Mouse (Mus musculus): Measurements from ENCODE around the gene AI467606.
"Not testable (repeated sequence)": the region's sequence is repeated elsewhere in the genome, so short reads cannot be mapped to it uniquely, and the experiment has no call there.

The AI467606 gene

DNA sequence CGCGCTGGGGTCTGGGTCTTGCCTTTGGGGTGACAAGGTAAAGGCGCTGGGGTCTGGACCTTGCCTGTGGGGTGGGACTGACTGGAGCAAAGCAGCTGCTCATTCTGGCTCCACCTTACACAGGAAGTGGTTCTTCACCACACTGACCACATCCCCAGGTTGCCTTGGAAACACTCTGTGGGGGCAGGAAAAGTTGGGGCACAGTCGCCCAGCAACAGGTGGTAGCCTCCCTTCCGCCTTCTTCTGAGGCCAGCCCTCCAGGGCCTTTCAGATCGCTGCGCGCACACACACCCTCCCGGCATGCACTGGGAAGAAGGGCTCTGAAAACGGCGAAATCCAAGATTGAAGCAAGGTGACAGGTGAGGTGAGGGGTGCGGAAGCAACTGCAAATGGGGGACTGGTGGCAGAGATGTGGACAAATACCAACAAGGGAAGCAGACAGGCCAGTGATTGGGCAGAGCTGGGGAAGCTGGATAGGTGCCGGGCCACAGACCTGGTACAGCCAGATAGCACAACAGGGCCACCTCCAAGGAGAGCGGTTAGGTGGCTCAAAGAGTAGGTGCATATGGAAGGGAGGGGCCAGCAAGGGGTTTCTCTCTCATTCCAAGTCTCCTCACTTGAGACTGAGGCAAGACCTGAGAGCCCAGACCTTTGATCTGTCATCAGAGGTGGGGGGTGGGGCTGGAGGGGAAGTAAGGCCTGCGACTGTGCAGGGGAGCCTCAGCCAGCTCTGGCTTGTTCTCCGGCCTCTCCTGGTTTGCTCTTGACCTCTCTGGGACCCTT lies at the start of gene AI467606:
Gene AI467606 (plus strand): TSS at position 246 of the 783 bp plus-strand sequence.
- DNase-seq (ENCODE audit: low spot score), result peak; percentile 78

DNA sequence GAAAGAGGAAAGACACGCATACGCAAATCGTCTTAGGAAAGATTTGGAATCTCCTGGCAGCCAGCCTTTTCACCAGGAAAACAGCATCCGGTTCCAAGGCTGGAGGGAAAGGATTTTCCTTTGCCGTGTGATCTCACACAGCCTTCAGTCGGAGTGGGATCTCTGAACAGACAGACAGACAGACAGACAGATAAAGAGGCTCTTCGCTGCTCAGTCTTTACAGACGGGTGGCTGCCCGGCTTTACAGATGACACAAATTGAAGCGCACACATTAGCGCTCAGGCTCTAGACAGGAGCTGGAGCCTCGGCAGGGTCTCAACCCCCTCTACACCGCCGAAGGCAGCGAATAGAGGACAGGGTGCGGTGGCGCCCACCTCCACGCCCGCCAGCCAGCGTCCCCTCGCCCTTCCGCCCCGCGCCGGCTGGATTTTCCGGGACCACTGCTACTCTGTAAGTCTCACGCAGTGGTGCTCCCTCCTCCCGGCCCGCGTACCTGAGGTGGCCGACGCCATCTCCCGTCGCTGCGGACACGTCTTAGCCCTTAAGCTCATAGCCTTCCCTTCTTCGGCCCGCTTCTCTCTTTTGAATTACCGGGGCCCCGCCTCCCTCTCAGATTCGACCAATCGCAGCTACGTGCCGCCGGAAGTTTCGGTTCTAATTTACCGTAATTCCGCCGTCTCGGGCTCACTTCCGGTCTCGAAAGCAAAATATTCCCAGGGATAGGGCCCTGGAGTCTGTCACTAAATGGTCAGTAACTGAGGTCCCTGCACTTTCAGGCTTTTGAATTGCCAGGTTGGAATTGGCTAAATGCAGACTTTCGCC lies 49.1 kb upstream of the AI467606 start, which contains the start of gene Kif22:
Gene Kif22 (minus strand): TSS at position 621 of the 822 bp plus-strand sequence.
- DNase-seq (ENCODE audit: low spot score), result peak; percentile 90

DNA sequence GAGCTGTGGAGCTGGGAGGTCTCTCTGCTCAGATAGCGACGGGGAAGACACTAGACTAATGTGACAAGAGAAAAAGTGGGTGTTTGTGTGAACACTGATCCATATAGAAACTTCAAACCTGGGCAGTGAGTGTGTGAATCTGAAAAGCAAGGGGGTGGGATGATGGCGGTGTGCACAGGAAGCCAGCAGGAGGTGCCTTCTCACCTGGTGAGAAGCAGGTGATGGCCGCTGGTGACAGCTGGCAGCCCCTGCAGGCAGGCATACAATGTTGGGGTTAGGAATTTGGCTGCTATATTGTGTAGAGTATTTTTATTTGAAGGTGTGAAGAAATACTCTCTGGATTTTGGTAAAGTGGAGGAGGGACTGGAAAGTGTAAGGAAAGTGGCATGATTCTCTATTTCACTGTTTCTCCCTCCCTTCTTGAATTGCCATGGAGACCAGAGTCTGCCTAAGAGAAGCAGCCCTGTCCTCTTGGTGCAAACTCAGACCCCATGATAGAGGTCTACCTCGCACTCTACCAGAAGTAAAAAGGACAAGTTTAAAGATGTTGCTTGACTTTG lies 36.1 kb upstream of the AI467606 start:
- DNase-seq (ENCODE audit: low spot score), result no peak

DNA sequence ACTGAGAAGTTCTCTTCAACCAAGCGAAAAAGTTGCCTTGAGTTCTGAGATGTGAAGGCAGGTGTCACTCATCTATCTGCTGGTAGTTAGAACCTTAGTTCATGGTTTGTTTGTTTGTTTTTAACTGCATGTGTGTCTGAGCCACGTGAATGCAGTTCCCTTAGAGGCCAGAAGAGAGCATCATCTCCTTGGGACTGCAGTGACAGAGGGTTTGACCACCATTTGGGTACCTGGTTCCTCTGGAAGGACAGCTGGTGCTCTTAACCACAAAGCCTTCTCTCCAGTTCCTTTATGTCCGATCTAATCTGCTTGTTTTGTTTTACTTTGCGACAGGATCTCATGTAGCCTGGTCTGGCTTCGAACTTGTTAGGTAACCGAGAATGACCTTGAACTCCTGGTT lies 25.6 kb upstream of the AI467606 start:
- no peak for DNase-seq (ENCODE audit: low spot score)

DNA sequence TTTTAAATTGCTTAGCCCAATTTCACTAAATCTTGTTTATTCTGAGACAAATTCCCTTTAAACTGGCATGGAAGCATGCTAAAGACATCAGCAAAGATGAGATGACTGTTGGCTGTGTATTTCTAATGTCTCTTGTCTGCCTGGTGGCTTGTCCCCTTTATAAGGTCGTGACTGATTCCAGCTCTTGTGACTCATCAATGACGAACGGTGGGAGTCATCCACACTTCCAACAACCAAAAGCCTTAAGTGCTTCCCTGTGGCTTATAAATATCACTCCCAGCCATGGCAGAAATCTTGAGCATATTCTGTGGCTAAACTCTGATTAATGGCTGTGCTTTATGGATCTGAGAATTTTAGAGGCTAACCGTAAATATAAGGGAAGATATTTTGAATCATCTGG lies 24.8 kb upstream of the AI467606 start:
- DNase-seq (ENCODE audit: low spot score), result no peak

DNA sequence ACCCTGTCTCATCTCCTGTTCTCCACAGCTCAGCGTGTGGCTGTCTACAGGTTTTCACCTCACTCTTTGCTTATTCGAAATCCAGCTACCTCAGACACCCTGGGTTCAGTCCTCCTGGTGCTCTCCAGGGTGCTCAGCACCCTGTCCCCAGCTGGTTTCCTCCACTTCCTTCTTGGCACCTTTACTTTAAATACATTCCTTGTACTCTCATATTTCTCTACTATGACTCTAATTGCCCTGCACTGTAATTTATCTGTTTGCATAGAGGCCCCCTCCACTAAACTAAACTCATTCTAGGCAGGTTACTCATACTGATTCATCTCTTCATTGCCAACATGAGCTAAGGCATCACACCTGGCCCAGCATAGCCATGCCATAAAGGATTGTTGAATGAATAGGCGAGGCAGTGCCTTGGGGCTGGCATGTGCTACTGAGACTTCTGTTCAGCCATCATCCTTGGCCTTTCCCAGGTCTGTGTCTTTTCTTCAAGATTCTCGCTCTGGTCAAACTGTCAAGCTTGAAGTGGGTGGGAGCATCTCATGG lies 20.2 kb upstream of the AI467606 start:
- DNase-seq (ENCODE audit: low spot score), result no peak

DNA sequence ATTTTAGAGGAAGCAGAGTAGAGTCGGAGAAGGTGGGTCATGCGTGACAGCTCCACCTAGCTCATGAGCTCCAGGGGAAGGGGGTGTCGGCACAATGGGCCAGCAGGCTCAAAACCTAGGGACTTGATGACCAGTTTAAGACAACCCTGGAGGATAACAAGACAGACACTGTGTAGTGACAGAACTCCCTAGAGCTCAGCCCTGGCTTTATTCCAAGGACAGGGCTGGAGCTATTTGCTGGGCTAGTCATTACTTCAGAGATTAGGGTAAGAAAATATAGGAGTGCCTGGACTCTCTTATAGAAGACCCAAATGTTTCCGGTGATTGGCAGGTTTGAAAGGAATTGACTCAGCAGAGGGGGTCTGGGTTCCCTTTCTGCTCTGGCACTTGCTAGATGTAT lies 17.9 kb upstream of the AI467606 start:
- DNase-seq (ENCODE audit: low spot score), result no peak

DNA sequence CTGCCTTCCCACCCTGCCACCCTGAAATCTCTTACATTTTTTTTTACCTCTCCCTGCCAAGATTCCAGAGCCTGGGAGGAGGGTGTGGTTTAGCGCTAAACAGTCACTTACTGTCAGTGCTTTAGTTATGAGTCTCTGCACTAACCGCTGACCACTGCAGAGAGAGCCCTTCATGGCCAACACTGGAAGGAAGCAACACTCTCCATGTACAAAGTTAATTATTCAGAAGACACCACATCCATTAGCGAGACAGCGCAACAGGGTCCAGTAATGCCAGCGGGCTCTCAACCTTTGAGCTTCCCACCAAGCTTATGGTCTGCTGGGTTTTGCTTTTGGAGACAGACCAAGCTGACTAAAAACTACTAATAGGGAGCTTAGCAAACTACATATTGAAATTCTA lies 15.0 kb upstream of the AI467606 start:
- DNase-seq (ENCODE audit: low spot score), result no peak

DNA sequence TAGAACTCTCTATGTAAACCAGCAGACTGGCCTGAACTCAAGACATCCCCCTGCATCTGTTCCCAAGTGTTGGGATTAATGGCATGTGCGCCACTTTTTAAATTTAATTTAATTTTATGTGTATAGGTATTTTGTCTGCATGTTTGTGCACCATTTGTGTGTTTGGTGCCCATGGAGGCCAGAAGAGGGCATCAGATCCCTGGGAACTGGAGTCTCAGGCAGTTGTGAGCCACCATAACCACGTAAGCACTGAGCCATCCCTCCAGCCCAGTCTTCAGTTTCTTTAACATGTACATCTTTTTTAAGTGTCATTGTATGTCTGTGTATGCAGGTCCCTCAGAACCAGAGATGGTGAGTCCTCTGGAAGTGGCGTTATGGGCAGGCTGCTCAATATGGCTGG lies 13.5 kb upstream of the AI467606 start:
- DNase-seq (ENCODE audit: low spot score), result peak; percentile 18

DNA sequence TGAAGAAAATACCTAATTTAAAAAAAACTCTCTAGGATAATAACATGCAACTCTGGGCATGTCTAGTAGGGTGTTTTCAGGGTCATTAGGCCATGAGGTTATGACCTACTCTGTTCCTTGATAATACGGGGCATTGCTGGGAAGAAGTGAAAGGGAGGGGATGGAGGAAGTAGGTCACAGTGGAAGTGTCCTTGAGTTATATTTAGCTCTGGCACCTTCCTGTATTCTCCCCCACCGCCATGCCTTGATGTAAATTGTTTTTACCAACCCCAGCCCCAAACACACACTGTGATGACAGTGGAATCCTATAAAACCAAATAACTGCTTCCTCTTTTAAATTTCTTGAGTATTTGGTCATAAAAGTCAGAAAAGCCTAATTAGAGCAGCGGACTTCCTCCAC lies 11.1 kb upstream of the AI467606 start:
- DNase-seq (ENCODE audit: low spot score), result no peak

DNA sequence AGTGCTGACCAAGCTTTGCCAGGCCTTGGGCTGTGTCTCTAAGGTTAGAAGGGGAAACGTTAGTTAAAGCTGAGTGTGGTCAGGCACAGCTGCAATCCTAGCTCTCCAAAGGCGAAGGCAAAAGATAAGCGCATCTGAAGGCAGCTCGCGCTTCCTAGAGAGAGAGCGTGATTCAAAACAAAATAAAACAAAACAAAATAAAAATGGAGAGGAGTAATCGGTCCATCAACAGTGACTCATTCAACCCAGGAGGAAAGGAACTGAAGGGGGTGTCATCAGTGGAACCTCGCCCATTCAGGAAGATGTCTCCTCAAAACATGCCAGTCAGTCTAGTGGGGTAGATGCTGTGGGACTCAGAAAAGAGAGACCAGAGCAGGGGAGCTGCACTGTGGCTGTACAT lies 8.9 kb upstream of the AI467606 start:
- DNase-seq (ENCODE audit: low spot score), result no peak

DNA sequence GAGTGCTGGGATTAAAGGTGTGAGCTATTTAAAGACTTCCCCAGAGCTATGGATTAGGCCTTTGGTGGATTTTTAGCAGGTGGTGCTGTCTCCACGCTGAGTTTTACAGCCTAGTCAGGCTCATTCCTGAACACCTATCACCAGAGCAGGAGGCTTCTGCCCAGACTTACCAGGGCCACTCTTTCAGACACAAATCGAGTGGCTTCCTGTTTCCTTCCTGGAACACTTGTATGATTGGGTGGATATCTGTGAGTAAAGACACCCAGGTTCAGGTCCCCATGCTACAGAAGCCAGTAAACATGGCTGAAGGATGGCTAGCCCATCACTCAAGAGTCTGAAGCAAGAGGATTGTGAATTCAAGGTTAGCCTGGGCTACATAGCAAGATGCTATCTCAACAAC lies 8.2 kb upstream of the AI467606 start:
- DNase-seq (ENCODE audit: low spot score), result no peak

DNA sequence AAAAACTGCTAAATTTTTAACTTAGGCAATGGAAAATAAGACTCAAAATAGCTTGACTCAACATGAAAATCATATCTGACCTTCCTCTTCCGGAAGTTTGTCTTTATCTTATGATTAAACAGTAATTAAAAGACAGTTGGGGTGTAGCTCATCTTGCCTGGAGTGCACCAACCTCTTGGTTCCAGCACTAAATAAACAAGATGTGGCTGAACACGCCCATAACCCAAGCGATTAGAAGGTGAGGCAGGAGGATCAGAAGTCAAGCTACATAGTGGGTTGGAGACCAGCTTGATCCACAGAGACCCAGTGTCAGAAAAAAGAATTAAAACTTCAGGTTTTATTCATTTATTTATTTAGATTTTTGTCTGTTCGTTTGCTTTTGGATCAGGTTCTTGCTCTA lies 7.5 kb upstream of the AI467606 start:
- no peak for DNase-seq (ENCODE audit: low spot score)

DNA sequence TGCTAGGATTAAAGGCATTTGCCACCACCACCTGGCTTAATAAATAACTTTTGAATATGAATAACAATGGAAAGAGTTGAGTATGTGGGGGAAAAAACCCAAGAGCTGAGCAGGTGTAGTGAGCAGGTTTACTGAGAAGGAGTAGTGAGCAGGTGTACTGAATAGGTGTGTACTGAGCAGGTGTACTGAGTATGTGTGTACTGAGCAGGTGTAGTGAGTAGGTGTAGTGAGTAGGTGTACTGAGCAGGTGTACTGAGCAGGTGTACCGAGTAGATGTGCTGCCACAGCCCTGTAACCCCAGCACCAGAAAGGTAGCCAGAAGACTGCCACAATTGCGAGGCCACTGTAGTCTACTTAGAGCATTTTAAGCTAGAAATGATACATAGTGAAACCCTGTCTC lies 6.4 kb upstream of the AI467606 start:
- no peak for DNase-seq (ENCODE audit: low spot score)

DNA sequence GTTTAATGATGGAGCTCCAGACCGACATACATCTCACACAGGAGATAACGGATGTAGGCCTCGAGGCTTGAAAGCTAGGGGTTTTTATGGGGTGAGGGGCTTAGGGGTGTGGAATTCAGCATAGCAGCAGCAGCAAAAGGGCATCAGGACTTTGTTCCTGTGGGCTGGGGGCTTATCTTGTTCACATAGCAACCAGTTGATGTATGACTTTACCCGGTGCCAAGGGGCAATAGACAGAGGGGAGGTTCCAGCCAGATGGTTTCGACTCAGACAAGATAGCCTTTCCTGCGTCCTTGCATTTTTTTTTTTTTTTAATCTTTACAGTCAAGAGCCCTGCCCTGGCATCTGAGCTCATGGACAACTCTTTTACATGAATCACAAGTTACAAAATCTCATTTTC lies 5.4 kb upstream of the AI467606 start:
- DNase-seq (ENCODE audit: low spot score), result not testable (repeated sequence)

DNA sequence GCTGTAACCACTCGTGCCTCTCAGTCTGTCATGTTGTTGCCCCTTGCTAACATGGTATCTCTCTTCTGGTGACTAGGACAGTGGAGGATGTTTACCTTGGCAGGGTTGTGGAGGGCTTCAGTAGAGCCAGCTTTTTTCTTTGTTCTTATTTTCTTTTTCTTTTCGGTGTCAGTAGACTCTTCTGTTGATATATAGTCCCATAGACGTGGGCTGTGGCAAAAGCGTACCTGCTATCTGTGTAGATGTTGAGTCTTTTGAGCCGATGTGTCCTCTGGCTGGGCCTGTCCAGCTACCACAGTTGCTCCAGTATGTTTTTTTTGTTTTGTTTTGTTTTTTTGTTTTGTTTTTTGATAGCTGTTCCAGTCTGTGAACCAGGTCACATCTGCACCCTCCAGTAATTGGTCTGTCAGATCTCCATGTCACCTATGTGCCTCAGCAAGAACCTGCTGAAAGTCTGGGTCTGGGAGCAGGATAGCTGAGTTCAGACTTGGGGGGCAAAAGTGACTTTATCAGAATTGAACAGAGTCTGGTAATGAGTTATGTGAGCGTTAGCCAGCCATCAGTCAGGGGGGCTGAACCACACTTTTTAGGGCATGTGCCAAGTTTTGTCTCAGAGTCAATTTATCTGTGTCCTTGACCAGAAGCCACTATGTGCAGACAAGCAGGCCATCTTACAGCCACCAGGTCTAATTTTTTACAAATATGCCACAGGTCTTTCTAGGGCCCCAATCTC lies 3.7 kb upstream of the AI467606 start, which contains the start of gene Zg16:
Gene Zg16 (minus strand): TSS at position 51 of the 733 bp plus-strand sequence.
- not testable (repeated sequence) for DNase-seq (ENCODE audit: low spot score)

DNA sequence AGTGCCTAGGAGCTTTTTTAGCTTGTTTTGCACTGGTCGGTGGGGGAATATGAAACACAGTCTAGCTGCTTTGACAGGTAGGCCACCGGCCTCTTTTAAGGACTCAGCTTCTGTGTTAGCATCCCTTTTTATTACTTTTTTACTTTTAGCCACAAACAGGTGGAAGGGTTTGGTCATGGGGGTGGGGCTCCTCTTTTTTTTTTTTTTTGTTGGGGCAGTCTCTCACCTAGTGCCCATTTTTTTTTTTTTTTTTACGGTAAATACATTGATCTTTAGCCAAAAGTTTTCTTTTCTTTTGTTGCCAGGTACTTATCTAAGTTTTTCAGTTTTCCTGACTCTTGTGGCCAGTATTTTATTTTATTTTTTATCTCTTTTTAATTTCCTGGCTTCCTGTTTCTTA lies 3.1 kb upstream of the AI467606 start:
- no peak for DNase-seq (ENCODE audit: low spot score)

DNA sequence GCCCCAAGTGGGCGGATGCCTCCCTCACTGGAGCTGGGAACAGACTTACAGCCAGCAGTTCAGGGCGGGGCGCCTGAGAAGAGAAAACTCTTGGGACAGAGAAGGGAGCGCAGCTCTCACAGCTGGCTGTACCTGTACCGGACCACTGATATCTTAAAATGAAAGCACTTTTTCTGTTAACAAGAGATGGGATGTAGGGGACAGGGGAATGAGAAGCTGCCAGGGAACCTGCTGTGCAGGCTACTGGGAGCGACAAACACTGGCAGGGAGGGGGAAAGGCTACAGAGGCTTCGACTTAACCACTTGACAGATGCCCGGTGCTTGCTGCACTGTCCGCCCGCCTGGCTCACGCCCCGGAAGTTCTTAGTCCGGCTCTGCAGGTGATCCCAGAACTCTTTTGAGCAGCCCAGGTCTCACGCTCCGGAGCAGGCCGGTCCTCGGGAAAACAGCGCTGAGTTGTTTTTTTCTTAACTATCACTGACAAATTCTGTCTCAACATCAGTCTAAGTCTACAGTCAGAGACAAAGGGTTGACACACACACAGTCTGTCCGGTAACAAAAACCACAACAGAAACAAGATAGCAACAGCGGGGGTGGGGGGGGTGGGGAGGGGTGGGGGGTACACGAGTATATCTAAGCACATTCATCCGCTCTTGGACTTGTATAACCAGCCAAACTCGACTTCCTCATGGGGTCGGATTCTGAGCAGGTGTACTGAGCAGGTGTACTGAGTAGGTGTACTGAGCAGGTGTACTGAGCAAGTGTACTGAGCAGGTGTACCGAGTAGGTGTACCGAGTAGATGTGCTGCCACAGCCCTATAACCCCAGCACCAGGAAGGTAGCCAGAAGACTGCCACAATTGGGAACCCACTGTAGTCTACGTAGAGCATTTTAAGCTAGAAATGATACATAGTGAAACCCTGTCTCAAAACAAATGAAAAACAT lies 2.0 kb upstream of the AI467606 start:
- peak; percentile 52 for DNase-seq (ENCODE audit: low spot score)

DNA sequence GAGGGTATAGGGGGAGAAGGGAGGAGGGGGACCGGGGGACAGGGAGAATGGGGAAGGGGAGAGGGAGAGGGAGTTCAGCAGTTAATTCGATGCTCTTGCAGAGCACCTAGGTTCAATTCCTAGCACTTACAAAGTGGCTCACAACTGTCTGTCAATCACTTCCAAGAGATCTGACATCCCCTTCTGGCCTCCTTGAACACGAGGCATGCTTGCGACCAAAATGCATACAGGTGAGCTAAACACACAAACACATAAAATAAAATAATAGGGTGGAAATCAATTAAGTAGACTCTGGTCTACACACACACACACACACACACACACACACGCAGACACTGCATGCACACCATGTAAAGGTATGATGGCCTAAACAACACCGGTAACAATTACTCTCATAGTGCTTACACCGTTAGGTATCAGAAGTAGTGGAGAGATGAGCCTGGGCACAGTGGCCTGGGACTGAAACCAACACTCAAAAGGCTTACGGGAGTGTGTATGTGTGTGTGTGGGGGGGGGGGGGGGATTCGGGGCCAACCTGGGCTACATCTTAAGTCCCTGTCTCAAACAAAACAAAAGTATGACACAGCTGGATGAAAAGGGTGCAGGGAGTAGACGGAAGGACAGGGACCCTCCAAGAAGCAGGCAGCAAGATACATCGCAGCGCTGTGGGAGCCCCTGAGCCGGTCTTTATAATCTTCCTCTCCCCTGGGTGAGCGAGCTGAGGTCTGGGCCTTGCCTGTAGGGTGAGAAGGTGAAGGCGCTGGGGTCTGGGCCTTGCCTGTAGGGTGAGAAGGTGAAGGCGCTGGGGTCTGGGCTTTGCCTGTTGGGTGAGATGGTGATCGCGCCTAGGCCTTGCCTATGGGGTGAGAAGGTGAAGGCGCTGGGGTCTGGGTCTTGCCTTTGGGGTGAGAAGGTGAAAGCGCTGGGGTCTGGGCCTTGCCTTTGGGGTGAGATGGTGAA lies 725 bp upstream of the AI467606 start:
- DNase-seq (ENCODE audit: low spot score), result no peak

DNA sequence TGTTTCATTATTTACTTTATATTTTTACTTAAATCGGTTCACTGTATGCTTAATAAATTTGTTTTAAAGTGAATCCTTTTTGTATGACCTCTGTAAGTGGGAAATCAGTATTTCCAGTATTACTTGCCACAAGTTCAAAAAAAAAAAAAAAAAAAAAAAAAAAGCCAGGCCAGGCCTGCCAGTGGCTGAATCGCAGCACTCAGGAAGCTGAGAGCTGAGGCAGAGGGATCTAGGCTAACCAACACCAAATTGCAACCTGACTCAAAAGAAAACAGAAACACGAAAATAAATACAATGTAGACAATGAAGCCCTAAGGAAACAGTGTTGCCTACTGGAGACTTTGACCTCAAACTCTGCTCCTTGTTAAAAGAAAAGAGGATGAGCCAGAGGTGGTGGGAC lies 2.8 kb downstream of the AI467606 start:
- DNase-seq (ENCODE audit: low spot score), result no peak
